Mouse (Mus musculus) thymus, adult 2 months (tissue): Measurements from ENCODE around the gene Ift52.

Experiments
- CTCF ChIP-seq: fragments of 200-500 bp; IDR thresholded peaks from 2 replicates; pipeline ENCODE4 v1.5.1; 2012; ENCODE audit warnings: mild to moderate bottlenecking, control low read depth, low read length, moderate library complexity, borderline replicate concordance; ENCODE audit not compliant: control insufficient read depth, poor library complexity, insufficient read depth; ENCODE audit errors: extremely low read depth
- POLR2A ChIP-seq: fragments of 200-500 bp; IDR thresholded peaks from 2 replicates; pipeline ENCODE4 v1.6.1; 2012; ENCODE audit warnings: mild to moderate bottlenecking, low read length, control low read depth, moderate library complexity; ENCODE audit not compliant: control insufficient read depth, poor library complexity, insufficient read depth; ENCODE audit errors: extremely low read depth

GRCm38 (mm10) chr2:163056584-163056983 is 39.4 kb downstream of the Ift52 start:
- no peak for TF ChIP-seq POLR2A
- TF ChIP-seq CTCF: no peak
